Mouse (Mus musculus) forebrain, embryonic 16.5 days (tissue): ENCODE results near the gene Gm28729. TPM values are rescaled to one million over a fixed set of nuclear protein-coding genes. Genes with fewer than 3 reads are reported as not detected.
"Not testable (repeated sequence)": the region's sequence is repeated elsewhere in the genome, so short reads cannot be mapped to it uniquely, and the experiment has no call there.

Experiments
- ATAC-seq: fragments of 200-750 bp; cut with Nextera tagmentation; 2 replicates; pipeline ENCODE4 v1.8.0; 2017; ENCODE audit warnings: mild to moderate bottlenecking, moderate library complexity
- H3K27ac ChIP-seq: fragments of 300-500 bp; sonication (generic); 2 replicates; pipeline ENCODE4 v1.5.1; 2014; ENCODE audit warnings: low read length, control low read depth
- H3K27me3 ChIP-seq: fragments of 300-500 bp; sonication (generic); replicated peaks from 2 replicates; pipeline ENCODE4 v1.6.1; 2014; ENCODE audit warnings: low read length; ENCODE audit not compliant: control insufficient read depth, insufficient read depth
- H3K36me3 ChIP-seq: fragments of 300-500 bp; sonication (generic); 2 replicates; pipeline ENCODE4 v1.6.1; 2014; ENCODE audit not compliant: control insufficient read depth, insufficient read depth
- H3K4me1 ChIP-seq: fragments of 300-500 bp; sonication (generic); replicated peaks from 2 replicates; pipeline ENCODE4 v1.6.1; 2014; ENCODE audit warnings: low read length; ENCODE audit not compliant: control insufficient read depth, insufficient read depth
- H3K4me2 ChIP-seq: fragments of 300-500 bp; sonication (generic); 2 replicates; pipeline ENCODE4 v1.6.1; 2014; ENCODE audit warnings: mild to moderate bottlenecking, low read length, control low read depth
- H3K4me3 ChIP-seq: fragments of 300-500 bp; sonication (generic); replicated peaks from 2 replicates; pipeline ENCODE4 v1.5.1; 2014; ENCODE audit warnings: mild to moderate bottlenecking, low read length, control low read depth
- H3K9ac ChIP-seq: fragments of 300-500 bp; sonication (generic); replicated peaks from 2 replicates; pipeline ENCODE4 v1.6.1; 2014; ENCODE audit warnings: low read depth, low read length, control low read depth
- H3K9me3 ChIP-seq: fragments of 300-500 bp; sonication (generic); 2 replicates; pipeline ENCODE4 v1.6.1; 2016; ENCODE audit warnings: low read length; ENCODE audit not compliant: control insufficient read depth
- WGBS: fragments of 180-500 bp; shearing (Covaris S2); extraction: QIAGEN DNeasy Blood & Tissue Kit; methylation state at CpG from one replicate; pipeline ENCODE4 v1.1.7; 2014; 5-methylcytosine and 5-hydroxymethylcytosine counted together
- polyA plus RNA-seq: library from polyadenylated mRNA; unstranded; fragments of >200 nt; fragmentation: Nextera tagmentation; extraction: Ambion mirVana; gene quantifications from 2 replicates; pipeline ENCODE4 v1.2.1, GENCODE M21; 2015

Gene Gm28729
- polyA plus RNA-seq, 1 experiment from 2014 or later: 0.24 TPM

- Histone ChIP-seq H3K9me3 (no peaks in the 10 kb centered on the region), H3K4me1 (peaks cover 5% of the 10 kb centered on the region; the same call in 1 of the 2 replicates), H3K4me2 (no peak overlapping the region), H3K4me3 (no peak overlapping the region), H3K27ac (no peak overlapping the region), H3K27me3 (no peaks in the 10 kb centered on the region), H3K36me3 (no peaks in the 10 kb centered on the region), H3K9ac (no peak overlapping the region)
- 32% methylated on average over 10 of the region's 10 CpGs for WGBS
- ATAC-seq: peak; percentile 84
These were observed 19.0 kb downstream of the Gm28729 start for GRCm38 (mm10) chr9:96506011-96506498.

GRCm38 (mm10) chr9:96505156-96505555 is 19.9 kb downstream of the Gm28729 start:
- Histone ChIP-seq H3K4me1 (peaks cover 5% of the 10 kb centered on the region; the same call in 1 of the 2 replicates), H3K4me3 (no peak overlapping the region), H3K9ac (no peak overlapping the region), H3K27me3 (no peaks in the 10 kb centered on the region), H3K27ac (no peak overlapping the region), H3K9me3 (no peaks in the 10 kb centered on the region), H3K36me3 (no peaks in the 10 kb centered on the region), H3K4me2 (no peak overlapping the region)
- no peak for ATAC-seq
- WGBS: 86% methylated on average over 4 of the region's 4 CpGs

- no peak overlapping the region for H3K4me2 ChIP-seq
- 87% methylated on average over 17 of the region's 17 CpGs for WGBS
- H3K4me3 ChIP-seq: no peak overlapping the region
- H3K9ac ChIP-seq: no peak overlapping the region
- H3K27ac ChIP-seq: no peak overlapping the region
- H3K36me3 ChIP-seq: no peaks in the 10 kb centered on the region
- H3K27me3 ChIP-seq: no peaks in the 10 kb centered on the region
- no peak for ATAC-seq
- no peaks in the 10 kb centered on the region for H3K9me3 ChIP-seq
- peaks cover 5% of the 10 kb centered on the region; the same call in 1 of the 2 replicates for H3K4me1 ChIP-seq
These were observed 20.8 kb downstream of the Gm28729 start for GRCm38 (mm10) chr9:96504116-96504895.

GRCm38 (mm10) chr9:96502856-96503610 is 22.0 kb downstream of the Gm28729 start:
- 86% methylated on average over 6 of the region's 6 CpGs for WGBS
- H3K4me3 ChIP-seq: no peak overlapping the region
- no peak overlapping the region for H3K4me2 ChIP-seq
- H3K36me3 ChIP-seq: no peaks in the 10 kb centered on the region
- no peak for ATAC-seq
- H3K9ac ChIP-seq: no peak overlapping the region
- peaks cover 5% of the 10 kb centered on the region; the same call in 1 of the 2 replicates for H3K4me1 ChIP-seq
- H3K27me3 ChIP-seq: no peaks in the 10 kb centered on the region
- H3K9me3 ChIP-seq: no peaks in the 10 kb centered on the region
- no peak overlapping the region for H3K27ac ChIP-seq

GRCm38 (mm10) chr9:96501217-96501616 is 23.8 kb downstream of the Gm28729 start:
- H3K27ac ChIP-seq: no peak overlapping the region
- no peaks in the 10 kb centered on the region for H3K27me3 ChIP-seq
- no peak overlapping the region for H3K4me2 ChIP-seq
- H3K4me3 ChIP-seq: no peak overlapping the region
- peaks cover 4% of the 10 kb centered on the region; the same call in 1 of the 2 replicates for H3K4me1 ChIP-seq
- no peaks in the 10 kb centered on the region for H3K36me3 ChIP-seq
- H3K9me3 ChIP-seq: no peaks in the 10 kb centered on the region
- WGBS: 84% methylated on average over 7 of the region's 7 CpGs
- no peak for ATAC-seq
- no peak overlapping the region for H3K9ac ChIP-seq

- Histone ChIP-seq H3K4me2 (no peak overlapping the region), H3K27me3 (no peaks in the 10 kb centered on the region), H3K4me3 (no peak overlapping the region), H3K9me3 (no peaks in the 10 kb centered on the region), H3K36me3 (no peaks in the 10 kb centered on the region), H3K9ac (no peak overlapping the region), H3K4me1 (0 out of 2 replicates have a peak, but pooled peaks cover 3% of the 10 kb centered on the region), H3K27ac (no peak overlapping the region)
- no peak for ATAC-seq
- 29% methylated on average over 3 of the region's 3 CpGs for WGBS
These were observed 31.9 kb downstream of the Gm28729 start for GRCm38 (mm10) chr9:96493212-96493611.

GRCm38 (mm10) chr9:96491810-96492209 is 33.3 kb downstream of the Gm28729 start:
- no peak for ATAC-seq
- Histone ChIP-seq H3K27ac (no peak overlapping the region), H3K4me1 (0 out of 2 replicates have a peak, but pooled peaks cover 3% of the 10 kb centered on the region), H3K4me3 (no peak overlapping the region), H3K27me3 (no peaks in the 10 kb centered on the region), H3K36me3 (no peaks in the 10 kb centered on the region), H3K9ac (no peak overlapping the region), H3K4me2 (no peak overlapping the region), H3K9me3 (no peaks in the 10 kb centered on the region)
- 32% methylated on average over 12 of the region's 12 CpGs for WGBS

- 89% methylated on average over 5 of the region's 5 CpGs for WGBS
- not testable (repeated sequence) for H3K9me3 ChIP-seq, H3K4me3 ChIP-seq, H3K36me3 ChIP-seq, H3K4me1 ChIP-seq, H3K9ac ChIP-seq, H3K4me2 ChIP-seq, ATAC-seq, H3K27ac ChIP-seq, H3K27me3 ChIP-seq
These were observed 37.2 kb downstream of the Gm28729 start for GRCm38 (mm10) chr9:96487869-96488268.

- no peak overlapping the region for H3K9ac ChIP-seq
- WGBS: 20% methylated on average over 2 of the region's 2 CpGs
- no peaks in the 10 kb centered on the region for H3K9me3 ChIP-seq
- H3K36me3 ChIP-seq: no peaks in the 10 kb centered on the region
- no peak overlapping the region for H3K27ac ChIP-seq
- no peaks in the 10 kb centered on the region for H3K27me3 ChIP-seq
- H3K4me3 ChIP-seq: no peak overlapping the region
- H3K4me1 ChIP-seq: no peaks in the 10 kb centered on the region
- ATAC-seq: no peak
- H3K4me2 ChIP-seq: no peak overlapping the region
These were observed 41.4 kb downstream of the Gm28729 start for GRCm38 (mm10) chr9:96483648-96484047.
